Mouse (Mus musculus) heart, embryonic 13.5 days (tissue): ENCODE results near the gene Slc43a2. TPM values are rescaled to one million over a fixed set of nuclear protein-coding genes. Genes with fewer than 3 reads are reported as not detected.

ENCODE experiments used
- ATAC-seq: fragments of 200-750 bp; cut with Nextera tagmentation; 2 replicates; pipeline ENCODE4 v1.8.0; 2017; ENCODE audit warnings: moderate TSS enrichment; ENCODE audit not compliant: insufficient number of reproducible peaks, low FRiP score, low TSS enrichment; ENCODE audit errors: extremely low read depth
- H3K27ac ChIP-seq: fragments of 300-500 bp; sonication (generic); replicated peaks from 2 replicates; pipeline ENCODE4 v1.5.1; 2015; ENCODE audit warnings: moderate library complexity, mild to moderate bottlenecking, inconsistent platforms
- H3K27me3 ChIP-seq: fragments of 300-500 bp; sonication (generic); replicated peaks from 2 replicates; pipeline ENCODE4 v1.6.1; 2015; ENCODE audit warnings: mild to moderate bottlenecking, inconsistent platforms
- H3K36me3 ChIP-seq: fragments of 300-500 bp; sonication (generic); 2 replicates; pipeline ENCODE4 v1.6.1; 2015; ENCODE audit warnings: mild to moderate bottlenecking, inconsistent platforms
- H3K4me1 ChIP-seq: fragments of 300-500 bp; sonication (generic); 2 replicates; pipeline ENCODE4 v1.6.1; 2015; ENCODE audit warnings: inconsistent platforms
- H3K4me2 ChIP-seq: fragments of 300-500 bp; sonication (generic); 2 replicates; pipeline ENCODE4 v1.6.1; 2015; ENCODE audit warnings: inconsistent platforms, mild to moderate bottlenecking, moderate library complexity
- H3K4me3 ChIP-seq: fragments of 300-500 bp; sonication (generic); 2 replicates; pipeline ENCODE4 v1.5.1; 2015; ENCODE audit warnings: moderate library complexity, mild to moderate bottlenecking, inconsistent platforms
- H3K9ac ChIP-seq: fragments of 300-500 bp; sonication (generic); 2 replicates; pipeline ENCODE4 v1.6.1; 2015; ENCODE audit warnings: inconsistent platforms, mild to moderate bottlenecking, moderate library complexity
- H3K9me3 ChIP-seq: fragments of 300-500 bp; sonication (generic); 2 replicates; pipeline ENCODE4 v1.6.1; 2016; ENCODE audit warnings: inconsistent platforms
- WGBS: fragments of 180-500 bp; shearing (Covaris S2); methylation state at CpG from one replicate; pipeline ENCODE4 v1.1.7; 2015; ENCODE audit warnings: mixed read lengths; 5-methylcytosine and 5-hydroxymethylcytosine counted together
- polyA plus RNA-seq: library from polyadenylated mRNA; unstranded; fragments of >200 nt; fragmentation: Nextera tagmentation; extraction: Ambion mirVana; gene quantifications from 2 replicates; pipeline ENCODE4 v1.2.1, GENCODE M21; 2015

Slc43a2 gene
- polyA plus RNA-seq = 3.2 and 3.6 TPM in 2 replicates

DNA sequence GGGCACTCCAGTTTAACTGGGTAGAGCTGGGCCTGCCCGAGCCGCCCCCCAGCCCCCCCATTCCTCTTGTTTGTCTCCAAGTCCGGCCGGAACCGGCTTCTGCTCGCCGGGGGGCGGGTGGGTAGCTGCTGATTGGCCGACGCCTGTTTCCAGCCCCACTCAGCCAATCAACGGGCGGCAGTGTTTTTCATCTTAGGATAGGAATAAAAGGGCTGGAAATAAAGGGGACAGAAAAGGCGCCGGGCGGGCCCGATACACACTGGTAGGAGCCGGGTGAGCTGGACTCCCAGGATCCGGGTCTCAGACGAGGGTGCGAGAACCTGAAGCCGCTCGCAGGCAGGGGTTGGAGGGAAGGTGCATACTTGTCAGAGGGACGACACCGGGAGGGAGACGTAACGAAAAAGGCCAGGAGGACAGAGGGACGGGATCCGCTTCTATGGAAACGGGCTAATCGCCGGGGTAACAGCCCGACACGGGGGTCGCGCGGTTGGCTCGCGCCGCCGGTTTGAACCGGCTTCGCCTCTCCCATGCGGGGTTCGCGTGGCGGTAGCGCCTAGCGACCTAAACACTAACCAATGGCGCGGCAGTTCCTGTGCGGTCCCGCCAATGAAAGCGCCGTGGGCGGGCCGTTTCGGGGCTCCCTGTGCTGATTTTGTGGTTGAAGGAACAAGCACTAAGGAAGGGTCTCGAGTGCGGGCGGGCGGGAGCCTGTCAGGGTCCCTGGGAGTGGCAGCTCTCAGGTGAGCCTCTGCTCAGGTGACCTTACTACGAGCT lies at the start of gene Slc43a2:
TSS of gene Slc43a2 (plus strand) at position 226 of the 774 bp plus-strand sequence.
- H3K4me1 ChIP-seq = peaks cover 26% of the 10 kb centered on the region
- WGBS = under 1% methylated on average over 62 of the region's 62 CpGs
- peak; percentile 73; the same call in 1 of the 2 replicates for ATAC-seq
- H3K4me2 ChIP-seq = peak within 1 kb of the TSS; percentile 100
- no peaks in the 10 kb centered on the region for H3K9me3 ChIP-seq
- H3K27me3 ChIP-seq = 0 out of 2 replicates have a peak, but pooled peaks cover 15% of the 10 kb centered on the region
- H3K36me3 ChIP-seq = no peaks in the 10 kb centered on the region
- peak within 1 kb of the TSS; percentile 75 for H3K27ac ChIP-seq
- peak within 1 kb of the TSS; percentile 84 for H3K9ac ChIP-seq
- peak within 1 kb of the TSS; percentile 70 for H3K4me3 ChIP-seq

DNA sequence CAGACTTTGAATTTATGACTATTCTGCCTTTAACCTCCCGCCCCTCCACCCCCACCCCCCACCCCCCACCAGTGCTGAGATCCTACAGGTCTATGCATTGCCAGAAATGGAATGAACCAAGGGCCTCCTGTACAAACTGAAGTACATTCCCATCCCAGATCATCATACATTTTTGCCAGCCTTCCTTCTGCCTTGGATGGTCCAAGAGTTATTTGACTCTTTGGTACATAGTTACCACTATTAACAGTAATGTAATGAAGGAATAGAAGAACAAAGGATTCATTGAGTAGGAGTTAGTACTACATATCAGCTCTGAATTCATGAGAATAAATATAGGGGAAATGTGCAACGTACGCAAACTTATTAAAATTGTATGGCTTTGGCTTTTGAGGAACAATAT lies 45.3 kb upstream of the Slc43a2 start:
- peak overlapping the region; percentile 60 for H3K4me2 ChIP-seq
- no peak for ATAC-seq
- peaks cover 7% of the 10 kb centered on the region for H3K27me3 ChIP-seq
- H3K9ac ChIP-seq = no peak overlapping the region
- H3K4me3 ChIP-seq = peak overlapping the region; percentile 89
- peaks cover 13% of the 10 kb centered on the region for H3K4me1 ChIP-seq
- peaks cover 33% of the 10 kb centered on the region for H3K36me3 ChIP-seq
- no peak overlapping the region for H3K27ac ChIP-seq
- WGBS = 21% methylated on average over 3 of the region's 3 CpGs
- no peaks in the 10 kb centered on the region for H3K9me3 ChIP-seq

DNA sequence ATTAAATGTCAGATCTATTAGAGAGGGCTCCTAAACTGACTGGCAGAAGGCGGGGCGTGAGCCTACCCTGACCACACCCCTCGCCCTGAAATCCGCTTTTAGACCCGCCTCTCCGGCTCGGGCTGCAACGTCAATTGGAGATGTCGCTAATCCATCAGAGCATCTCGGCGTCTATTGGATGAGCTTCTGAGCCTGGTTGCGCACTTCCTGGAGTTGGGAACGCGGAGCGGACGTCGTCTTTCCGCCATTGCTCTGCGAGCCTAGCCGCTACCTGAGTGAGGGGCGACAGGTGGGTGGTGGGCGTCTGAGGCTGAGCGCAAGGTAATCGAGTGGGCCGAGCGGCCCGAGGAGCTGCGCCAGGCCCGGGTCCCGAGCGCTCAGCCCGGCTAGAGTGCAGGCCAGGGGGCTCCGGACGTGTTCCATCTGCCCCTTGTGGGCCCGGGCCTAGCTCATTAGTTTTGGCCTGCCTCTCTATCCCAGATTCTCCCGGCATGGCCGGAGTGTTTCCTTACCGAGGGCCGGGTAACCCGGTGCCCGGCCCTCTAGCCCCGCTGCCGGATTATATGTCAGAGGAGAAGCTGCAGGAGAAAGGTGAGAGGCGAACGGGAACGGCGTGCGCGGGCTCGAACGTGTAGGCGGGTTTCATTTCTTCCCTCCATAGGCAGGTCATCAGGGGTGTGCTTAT lies 44.8 kb upstream of the Slc43a2 start, which contains the start of gene Prpf8:
TSS of gene Prpf8 (plus strand) at position 216 of the 685 bp plus-strand sequence.
- WGBS = under 1% methylated on average over 52 of the region's 52 CpGs
- H3K4me1 ChIP-seq = peaks cover 13% of the 10 kb centered on the region
- H3K4me2 ChIP-seq = peak within 1 kb of the TSS; percentile 96
- no peaks in the 10 kb centered on the region for H3K9me3 ChIP-seq
- H3K9ac ChIP-seq = peak within 1 kb of the TSS; percentile 97
- H3K27me3 ChIP-seq = peaks cover 7% of the 10 kb centered on the region
- H3K36me3 ChIP-seq = peaks cover 38% of the 10 kb centered on the region
- ATAC-seq = peak; percentile 97
- H3K4me3 ChIP-seq = peak within 1 kb of the TSS; percentile 89
- H3K27ac ChIP-seq = peak within 1 kb of the TSS; percentile 55

DNA sequence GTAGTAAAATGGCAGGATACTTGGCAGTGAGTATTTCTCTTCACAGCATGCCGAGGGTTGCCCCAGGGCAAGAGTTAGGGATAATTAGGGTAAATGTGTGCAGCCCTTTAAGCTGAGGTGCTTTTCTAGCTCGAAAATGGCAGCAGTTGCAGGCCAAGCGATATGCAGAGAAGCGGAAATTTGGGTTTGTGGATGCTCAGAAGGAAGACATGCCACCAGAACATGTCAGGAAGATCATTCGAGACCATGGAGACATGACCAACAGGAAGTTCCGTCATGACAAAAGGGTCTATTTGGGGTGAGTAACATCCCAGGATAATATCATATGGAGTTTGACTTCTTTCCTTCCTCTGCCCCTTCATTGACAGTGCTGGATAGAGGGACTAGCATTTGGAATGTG lies 44.0 kb upstream of the Slc43a2 start:
- WGBS = 28% methylated on average over 6 of the region's 6 CpGs
- H3K27me3 ChIP-seq = peaks cover 6% of the 10 kb centered on the region
- H3K4me2 ChIP-seq = peak overlapping the region; percentile 96
- no peaks in the 10 kb centered on the region for H3K9me3 ChIP-seq
- H3K27ac ChIP-seq = no peak overlapping the region
- H3K9ac ChIP-seq = peak overlapping the region; percentile 97
- H3K4me1 ChIP-seq = peaks cover 13% of the 10 kb centered on the region
- H3K4me3 ChIP-seq = peak overlapping the region; percentile 89
- H3K36me3 ChIP-seq = peaks cover 46% of the 10 kb centered on the region
- ATAC-seq = no peak

DNA sequence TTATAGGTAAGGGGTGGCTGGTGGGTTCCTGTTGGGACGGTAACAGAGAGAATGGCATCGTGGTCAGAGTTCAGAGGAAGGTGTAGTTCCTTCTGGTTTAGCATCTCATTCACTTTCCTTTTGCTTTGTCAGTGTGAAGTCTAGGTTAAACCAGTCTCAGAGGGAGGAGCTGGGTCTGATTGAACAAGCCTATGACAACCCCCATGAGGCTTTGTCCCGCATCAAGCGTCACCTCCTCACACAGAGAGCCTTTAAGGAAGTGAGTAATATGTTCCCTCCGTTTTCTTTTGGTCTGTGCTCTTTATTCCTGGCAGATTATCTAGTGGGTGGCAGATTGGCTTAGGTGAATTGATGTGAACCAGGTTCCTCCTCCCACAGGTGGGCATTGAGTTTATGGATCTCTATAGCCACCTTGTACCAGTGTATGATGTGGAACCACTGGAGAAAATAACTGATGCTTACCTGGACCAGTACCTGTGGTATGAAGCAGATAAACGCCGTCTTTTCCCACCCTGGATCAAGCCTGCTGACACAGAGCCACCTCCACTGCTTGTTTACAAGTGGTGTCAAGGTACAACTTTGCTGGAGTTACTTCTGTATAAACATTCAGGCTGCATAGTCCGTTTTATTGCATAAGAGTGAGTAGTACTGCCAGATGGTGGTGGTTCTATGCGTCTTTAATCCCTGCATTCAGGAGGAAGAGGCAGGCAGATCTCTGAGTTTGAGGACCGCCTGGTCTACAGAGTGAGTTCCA lies 37.0 kb upstream of the Slc43a2 start:
- no peak overlapping the region for H3K4me2 ChIP-seq
- 0 out of 2 replicates have a peak, but pooled peaks cover 4% of the 10 kb centered on the region for H3K4me1 ChIP-seq
- no peaks in the 10 kb centered on the region for H3K9me3 ChIP-seq
- H3K36me3 ChIP-seq = peaks cover 100% of the 10 kb centered on the region
- ATAC-seq = no peak
- H3K27ac ChIP-seq = no peak overlapping the region
- H3K4me3 ChIP-seq = no peak overlapping the region
- 90% methylated on average over 10 of the region's 10 CpGs for WGBS
- no peaks in the 10 kb centered on the region for H3K27me3 ChIP-seq
- H3K9ac ChIP-seq = no peak overlapping the region

DNA sequence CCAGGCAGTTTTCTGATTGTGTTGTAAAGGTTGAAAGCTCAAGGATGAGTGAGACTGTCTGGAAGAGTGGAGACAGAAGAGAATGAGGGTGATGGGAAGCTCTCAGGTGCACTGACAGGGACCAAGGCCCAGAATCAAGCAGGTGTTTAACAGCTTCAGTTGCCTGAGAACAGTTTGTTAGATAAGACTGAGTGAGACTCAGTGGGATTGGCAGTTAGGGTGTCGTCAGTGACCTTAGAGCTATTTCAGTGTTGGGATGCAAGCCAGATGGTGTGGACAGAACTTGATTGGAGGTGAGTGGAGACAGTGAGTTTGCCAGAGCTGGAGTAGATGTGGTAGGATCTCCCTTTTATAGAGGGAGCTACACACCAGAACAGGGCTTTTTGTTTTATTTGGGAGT lies 33.4 kb upstream of the Slc43a2 start:
- H3K4me3 ChIP-seq = no peak overlapping the region
- H3K27ac ChIP-seq = no peak overlapping the region
- no peaks in the 10 kb centered on the region for H3K9me3 ChIP-seq
- H3K36me3 ChIP-seq = peaks cover 100% of the 10 kb centered on the region
- no peak overlapping the region for H3K9ac ChIP-seq
- 0 out of 2 replicates have a peak, but pooled peaks cover 4% of the 10 kb centered on the region for H3K4me1 ChIP-seq
- H3K27me3 ChIP-seq = no peaks in the 10 kb centered on the region
- no peak overlapping the region for H3K4me2 ChIP-seq
- WGBS = 27% methylated on average over 1 of the region's 1 CpGs
- no peak for ATAC-seq

DNA sequence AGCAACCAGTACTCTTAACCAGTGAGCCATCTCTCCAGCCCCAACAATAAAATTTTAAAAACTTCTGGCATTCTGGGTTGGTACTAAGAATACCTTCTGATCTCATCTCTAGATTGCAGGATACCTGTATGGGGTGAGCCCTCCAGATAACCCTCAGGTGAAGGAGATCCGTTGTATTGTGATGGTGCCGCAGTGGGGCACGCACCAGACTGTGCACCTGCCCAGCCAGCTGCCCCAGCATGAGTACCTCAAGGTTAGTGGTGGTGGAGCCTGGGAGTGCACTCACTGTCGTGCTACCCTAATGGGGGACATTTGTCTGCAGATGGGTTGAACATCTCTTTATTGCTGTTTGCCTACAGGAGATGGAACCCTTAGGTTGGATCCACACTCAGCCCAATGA lies 23.3 kb upstream of the Slc43a2 start:
- Histone ChIP-seq H3K36me3 (peaks cover 64% of the 10 kb centered on the region), H3K4me2 (no peak overlapping the region), H3K4me1 (peaks cover 27% of the 10 kb centered on the region), H3K9ac (no peak overlapping the region), H3K4me3 (no peak overlapping the region), H3K27ac (no peak overlapping the region), H3K27me3 (no peaks in the 10 kb centered on the region), H3K9me3 (no peaks in the 10 kb centered on the region)
- WGBS = 92% methylated on average over 4 of the region's 4 CpGs
- no peak for ATAC-seq

DNA sequence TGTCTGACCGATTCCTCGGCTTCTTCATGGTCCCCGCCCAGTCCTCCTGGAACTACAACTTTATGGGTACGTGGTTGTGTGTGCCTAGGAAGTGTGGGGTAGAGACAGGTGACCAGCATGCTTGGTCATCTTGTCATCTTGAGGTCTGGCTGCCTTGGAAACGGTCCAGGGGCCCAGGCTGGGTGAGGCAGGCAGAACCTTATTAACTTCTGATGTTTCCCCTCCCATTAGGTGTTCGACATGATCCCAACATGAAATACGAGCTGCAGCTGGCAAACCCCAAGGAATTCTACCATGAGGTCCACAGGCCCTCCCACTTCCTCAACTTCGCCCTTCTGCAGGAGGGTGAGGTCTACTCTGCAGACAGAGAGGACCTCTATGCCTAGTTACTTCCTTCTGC lies 22.6 kb upstream of the Slc43a2 start:
- Histone ChIP-seq H3K27me3 (no peaks in the 10 kb centered on the region), H3K4me3 (no peak overlapping the region), H3K36me3 (peaks cover 57% of the 10 kb centered on the region), H3K4me1 (peaks cover 27% of the 10 kb centered on the region), H3K27ac (peak overlapping the region; percentile 92), H3K4me2 (peak overlapping the region; percentile 81), H3K9ac (peak overlapping the region; percentile 84), H3K9me3 (no peaks in the 10 kb centered on the region)
- ATAC-seq = no peak
- WGBS = 67% methylated on average over 8 of the region's 8 CpGs

DNA sequence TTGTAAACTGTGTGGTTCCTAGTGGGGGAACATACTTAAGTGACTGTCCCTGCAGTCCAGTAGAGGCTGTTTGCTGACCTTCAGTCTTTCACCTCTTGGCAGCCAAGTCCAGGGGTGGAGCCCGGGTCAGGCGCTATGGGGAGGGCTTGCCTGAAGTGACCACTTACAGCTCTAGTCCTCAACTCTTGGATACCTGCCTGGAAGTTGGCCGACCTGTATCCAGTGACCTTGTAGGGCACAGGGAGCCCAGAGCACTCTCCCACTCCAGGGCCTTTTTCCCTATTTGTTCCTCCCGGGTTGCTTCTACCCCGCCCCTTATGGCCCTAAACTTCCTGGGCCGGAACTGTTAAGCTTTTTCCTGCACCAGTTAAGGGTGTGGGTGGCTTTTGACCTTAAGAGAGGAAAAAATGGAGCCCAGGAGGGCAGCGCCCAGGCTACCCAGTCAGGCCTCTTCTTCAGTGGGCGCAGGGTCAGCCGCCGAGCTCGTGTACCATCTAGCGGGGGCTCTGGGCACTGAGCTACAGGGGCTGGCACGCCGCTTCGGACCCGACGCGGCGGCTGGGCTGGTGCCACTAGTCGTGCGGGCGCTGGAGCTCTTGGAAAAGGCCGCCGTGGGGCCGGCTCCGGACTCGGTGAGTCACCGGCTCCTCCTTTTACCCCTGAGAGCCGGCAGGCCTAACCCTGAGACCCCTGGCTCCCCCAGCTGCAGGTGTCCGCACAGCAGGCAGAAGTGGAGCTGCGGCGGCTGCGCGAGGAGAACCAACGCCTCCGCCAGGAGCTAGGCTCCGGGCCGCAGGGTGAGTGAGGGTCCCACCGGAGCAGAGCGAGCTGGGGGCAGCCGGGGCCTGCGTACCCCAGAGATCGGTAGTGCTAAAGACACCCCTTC lies 21.5 kb upstream of the Slc43a2 start, which contains the start of gene Rilp:
TSS of gene Rilp (plus strand) at position 354 of the 886 bp plus-strand sequence.
- Histone ChIP-seq H3K9me3 (no peaks in the 10 kb centered on the region), H3K36me3 (peaks cover 46% of the 10 kb centered on the region), H3K4me3 (peak within 1 kb of the TSS; percentile 55), H3K4me2 (peak within 1 kb of the TSS; percentile 81), H3K27me3 (no peaks in the 10 kb centered on the region), H3K4me1 (peaks cover 27% of the 10 kb centered on the region), H3K9ac (peak within 1 kb of the TSS; percentile 84), H3K27ac (peak within 1 kb of the TSS; percentile 92)
- peak; percentile 63 for ATAC-seq
- under 1% methylated on average over 43 of the region's 43 CpGs for WGBS

DNA sequence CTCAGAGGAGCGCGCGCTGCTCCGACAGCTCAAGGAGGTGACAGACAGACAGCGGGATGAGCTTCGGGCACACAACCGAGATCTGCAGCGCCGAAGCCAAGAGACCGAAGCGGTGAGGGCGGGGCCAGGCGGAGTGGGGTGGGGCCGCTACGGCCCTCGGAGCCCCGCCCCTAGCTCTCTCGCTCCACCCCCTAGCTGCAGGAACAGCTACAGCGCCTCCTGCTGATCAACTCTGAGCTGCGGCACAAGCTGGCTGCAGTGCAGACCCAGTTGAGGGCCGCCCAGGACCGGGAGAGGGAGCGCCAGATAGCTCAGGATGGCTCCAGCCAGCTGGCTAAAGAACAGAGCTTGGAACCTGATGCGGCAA lies 20.9 kb upstream of the Slc43a2 start:
- Histone ChIP-seq H3K4me1 (peaks cover 27% of the 10 kb centered on the region), H3K27me3 (no peaks in the 10 kb centered on the region), H3K36me3 (peaks cover 40% of the 10 kb centered on the region), H3K4me3 (peak overlapping the region; percentile 55), H3K4me2 (peak overlapping the region; percentile 81), H3K9me3 (no peaks in the 10 kb centered on the region), H3K27ac (peak overlapping the region; percentile 92), H3K9ac (peak overlapping the region; percentile 84)
- 2% methylated on average over 24 of the region's 24 CpGs for WGBS
- ATAC-seq = peak; percentile 83
